Mouse (Mus musculus): ENCODE measurements around the gene Retnla.
"Not testable (repeated sequence)": the region's sequence is repeated elsewhere in the genome, so short reads cannot be mapped to it uniquely, and the experiment has no call there.

The Retnla gene

GRCm38 (mm10) chr16:48842266-48842665 is at the start of gene Retnla:
Retnla (plus strand) TSS chr16:48842551.
- DNase-seq (ENCODE audit: low spot score in 2 of 2): no peak

- DNase-seq (ENCODE audit: low spot score in 2 of 2): no peak
Observed at GRCm38 (mm10) chr16:48798285-48798684, 44.1 kb upstream of the Retnla start.

DNA sequence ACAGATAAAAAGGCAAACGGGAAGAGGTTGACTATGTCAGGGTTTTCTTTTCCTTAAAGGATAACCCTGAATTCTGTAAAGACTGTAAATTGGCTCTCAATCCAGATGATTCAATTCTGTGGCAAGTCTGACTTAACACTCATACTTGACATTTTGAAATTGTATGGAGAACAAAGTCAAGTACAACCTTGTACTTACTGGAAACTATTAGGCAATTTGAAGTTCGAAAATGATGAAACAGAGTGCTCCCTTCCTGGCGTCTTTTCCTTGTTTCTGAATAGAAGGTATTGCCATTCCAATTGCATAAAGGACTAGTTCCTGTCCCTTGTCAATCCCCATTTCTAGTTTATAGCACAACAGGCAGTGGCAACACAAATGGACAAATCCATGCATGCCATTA is 42.9 kb upstream of the Retnla start:
- DNase-seq (ENCODE audit: low spot score in 2 of 2): no peak

GRCm38 (mm10) chr16:48800906-48801305 is 41.4 kb upstream of the Retnla start:
- DNase-seq (ENCODE audit: low spot score in 2 of 2): no peak

DNA sequence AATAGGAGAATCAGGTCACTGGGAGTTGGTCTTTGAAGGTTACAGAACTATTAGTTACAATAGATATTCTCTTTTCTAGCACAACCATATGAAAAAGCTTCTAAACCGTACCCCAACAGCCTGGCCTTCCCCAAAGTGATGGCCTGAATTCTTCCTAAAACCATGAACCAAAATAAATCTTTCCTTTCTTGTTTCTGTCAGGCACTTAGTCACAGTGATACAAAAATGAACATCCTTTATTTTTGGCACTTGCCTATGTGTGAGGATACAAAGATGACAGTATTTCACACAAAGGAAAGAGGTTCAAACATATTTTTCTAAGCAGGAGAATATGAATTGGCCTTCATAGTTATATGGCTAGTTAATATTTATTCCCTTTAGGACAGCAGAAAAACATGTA is 36.9 kb upstream of the Retnla start:
- no peak for DNase-seq (ENCODE audit: low spot score in 2 of 2)

DNA sequence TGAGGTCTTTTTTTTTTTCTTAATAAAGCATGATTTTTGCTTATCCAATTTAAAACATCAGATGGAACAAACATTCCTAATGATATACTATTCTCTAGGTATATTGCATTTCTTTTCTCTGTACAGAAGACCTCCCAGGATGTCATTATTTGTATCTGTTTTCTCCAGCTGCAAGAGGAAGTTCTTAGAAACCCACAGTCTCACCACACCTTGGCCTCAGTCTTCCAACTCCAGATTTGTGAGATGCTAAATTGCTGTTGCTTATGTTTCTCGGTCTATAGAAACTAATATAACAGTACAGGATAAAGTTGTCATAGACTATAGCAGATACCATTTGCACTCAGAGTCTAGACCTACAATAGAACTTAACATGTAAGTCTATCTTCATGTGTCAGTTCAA is 35.8 kb upstream of the Retnla start:
- no peak for DNase-seq (ENCODE audit: low spot score in 2 of 2)

DNA sequence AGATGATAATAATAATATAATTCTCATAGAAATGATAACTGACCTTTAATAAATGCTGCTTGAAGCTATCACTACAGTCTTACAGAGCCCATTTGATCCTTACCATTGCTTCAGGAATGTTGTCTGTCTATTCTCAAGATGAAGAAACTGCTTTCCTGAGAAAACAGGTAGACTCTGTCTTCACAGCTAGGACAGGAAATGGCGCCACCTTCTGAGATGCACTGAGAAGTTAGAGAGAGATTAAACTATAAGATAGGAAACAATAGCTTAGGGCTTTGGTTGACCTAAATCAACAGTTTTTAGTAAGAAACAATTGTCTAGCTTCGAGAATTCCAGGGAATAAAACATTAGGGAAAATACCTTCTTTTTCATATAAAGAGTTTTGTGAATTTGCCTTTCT is 33.0 kb upstream of the Retnla start:
- DNase-seq (ENCODE audit: low spot score in 2 of 2): no peak

GRCm38 (mm10) chr16:48811881-48812436 is 30.4 kb upstream of the Retnla start:
- no peak for DNase-seq (ENCODE audit: low spot score in 2 of 2)

- no peak for DNase-seq (ENCODE audit: low spot score in 2 of 2)
Observed at GRCm38 (mm10) chr16:48816695-48817094, 25.7 kb upstream of the Retnla start, which contains the start of gene Retnlb. Retnlb (plus strand) TSS chr16:48816856.

DNA sequence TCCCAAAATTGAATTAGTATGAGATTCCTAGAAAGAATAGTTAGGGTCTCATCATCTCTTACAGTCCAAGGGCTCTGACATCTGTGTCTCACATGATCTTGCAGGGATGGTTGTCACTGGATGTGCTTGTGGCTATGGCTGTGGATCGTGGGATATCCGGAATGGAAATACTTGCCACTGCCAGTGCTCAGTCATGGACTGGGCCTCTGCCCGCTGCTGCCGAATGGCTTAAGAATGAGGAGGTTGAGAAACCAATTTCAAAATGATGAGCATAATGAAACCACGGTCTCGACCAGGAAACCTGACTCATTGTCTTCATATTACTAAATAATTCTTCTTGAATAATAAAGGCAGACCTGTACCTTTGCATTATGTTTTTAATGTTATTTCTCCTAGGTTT is 23.8 kb upstream of the Retnla start:
- no peak for DNase-seq (ENCODE audit: low spot score in 2 of 2)

DNA sequence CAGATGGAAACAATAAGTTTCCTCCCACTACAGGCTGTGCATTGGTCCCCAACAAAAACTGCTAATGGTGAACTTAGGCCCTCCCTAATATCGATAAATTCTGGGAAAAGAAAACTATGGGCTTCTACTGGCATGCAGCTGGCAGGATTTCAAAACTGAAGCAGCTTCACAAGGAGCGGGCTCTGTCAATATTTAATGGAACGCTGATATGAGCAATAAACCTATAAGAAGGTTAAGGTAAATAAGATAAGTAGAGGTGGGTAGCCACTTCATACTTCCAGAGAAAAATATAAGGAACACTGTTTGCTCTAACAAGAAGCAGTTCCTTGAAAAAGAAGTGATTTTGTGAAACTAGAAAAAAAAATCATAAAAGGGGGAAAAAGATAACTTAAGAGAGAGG is 15.9 kb upstream of the Retnla start:
- no peak for DNase-seq (ENCODE audit: low spot score in 2 of 2)

- DNase-seq (ENCODE audit: low spot score in 2 of 2): no peak
Observed at GRCm38 (mm10) chr16:48827625-48828024, 14.7 kb upstream of the Retnla start.

DNA sequence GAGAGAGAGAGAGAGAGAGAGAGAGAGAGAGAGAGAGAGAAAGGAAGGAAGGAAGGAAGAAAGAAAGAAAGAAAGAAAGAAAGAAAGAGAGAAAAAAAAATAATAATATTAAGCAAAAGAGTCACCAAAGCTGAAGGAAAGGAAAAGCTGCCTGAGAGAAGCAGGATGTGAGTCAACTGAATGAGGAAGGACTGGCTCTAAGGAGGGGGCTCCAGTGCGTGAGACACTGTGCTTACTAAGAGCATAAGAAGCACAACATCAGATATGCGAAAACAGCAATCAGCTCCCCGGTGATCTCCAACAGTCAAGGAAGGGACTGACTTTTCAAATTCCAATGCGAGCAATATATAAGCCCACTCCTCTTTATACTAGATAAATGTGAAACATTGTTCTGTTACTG is 13.3 kb upstream of the Retnla start:
- DNase-seq (ENCODE audit: low spot score in 2 of 2): no peak

- no peak for DNase-seq (ENCODE audit: low spot score in 2 of 2)
Observed at GRCm38 (mm10) chr16:48832055-48832454, 10.3 kb upstream of the Retnla start.

DNA sequence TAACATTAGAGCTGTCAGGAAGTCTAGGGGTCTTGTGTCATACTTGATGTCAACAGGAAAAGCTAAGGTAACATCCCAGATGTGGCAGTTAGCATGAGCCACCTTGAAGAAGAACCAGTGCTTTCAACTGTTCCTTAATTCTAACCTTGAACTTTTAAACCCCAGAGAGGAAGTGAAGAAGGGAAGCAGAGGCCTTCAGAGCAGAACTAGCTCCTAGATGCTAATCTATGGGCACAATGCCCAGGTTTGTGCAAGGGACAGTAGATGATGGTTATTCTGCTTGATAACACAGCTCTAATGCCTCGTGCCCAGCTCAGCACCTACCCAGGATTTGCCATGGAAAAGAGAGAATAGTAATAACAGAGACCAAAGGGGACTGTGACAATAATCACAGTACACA is 8.7 kb upstream of the Retnla start:
- not testable (repeated sequence) for DNase-seq (ENCODE audit: low spot score in 2 of 2)

DNA sequence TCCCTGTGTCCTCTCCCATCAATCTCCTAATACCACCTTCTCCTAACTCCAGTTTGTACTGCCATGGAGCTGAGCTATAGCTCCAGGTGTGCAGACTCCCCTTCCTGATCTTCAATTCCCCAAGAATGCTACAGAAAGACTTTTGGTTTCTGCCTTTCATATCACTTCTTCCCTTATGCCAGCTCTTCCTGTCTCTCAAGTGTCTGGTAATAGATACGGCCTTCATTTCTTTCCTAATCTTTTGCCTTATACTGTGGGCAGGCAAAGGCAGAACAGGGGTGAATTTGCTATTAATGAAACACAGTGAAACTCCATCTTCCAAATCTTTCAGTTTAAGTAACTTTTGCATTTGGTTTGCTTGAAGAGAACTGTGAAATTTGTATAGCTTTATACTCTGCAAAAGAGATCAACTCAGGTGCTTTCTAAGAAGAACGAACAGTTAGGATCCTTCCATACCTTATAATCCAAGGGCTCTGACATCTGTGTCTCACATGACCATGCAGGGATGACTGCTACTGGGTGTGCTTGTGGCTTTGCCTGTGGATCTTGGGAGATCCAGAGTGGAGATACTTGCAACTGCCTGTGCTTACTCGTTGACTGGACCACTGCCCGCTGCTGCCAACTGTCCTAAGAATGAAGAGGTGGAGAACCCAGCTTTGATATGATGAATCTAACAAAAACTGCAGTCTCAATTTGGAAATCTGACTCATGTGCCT is 1.5 kb downstream of the Retnla start:
- no peak for DNase-seq (ENCODE audit: low spot score in 2 of 2)

DNA sequence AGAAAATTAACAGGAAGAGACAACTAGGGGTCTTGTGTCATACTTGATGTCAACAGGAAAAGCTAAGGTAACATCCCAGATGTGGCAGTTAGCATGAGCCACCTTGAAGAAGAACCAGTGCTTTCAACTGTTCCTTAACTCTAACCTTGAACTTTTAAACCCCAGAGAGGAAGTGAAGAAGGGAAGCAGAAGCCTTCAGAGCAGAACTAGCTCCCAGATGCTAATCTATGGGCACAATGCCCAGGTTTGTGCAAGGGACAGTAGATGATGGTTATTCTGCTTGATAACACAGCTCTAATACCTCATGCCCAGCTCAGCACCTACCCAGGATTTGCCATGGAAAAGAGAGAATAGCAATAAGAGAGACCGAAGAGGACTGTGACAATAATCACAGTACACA is 22.7 kb downstream of the Retnla start:
- DNase-seq (ENCODE audit: low spot score in 2 of 2): not testable (repeated sequence)

DNA sequence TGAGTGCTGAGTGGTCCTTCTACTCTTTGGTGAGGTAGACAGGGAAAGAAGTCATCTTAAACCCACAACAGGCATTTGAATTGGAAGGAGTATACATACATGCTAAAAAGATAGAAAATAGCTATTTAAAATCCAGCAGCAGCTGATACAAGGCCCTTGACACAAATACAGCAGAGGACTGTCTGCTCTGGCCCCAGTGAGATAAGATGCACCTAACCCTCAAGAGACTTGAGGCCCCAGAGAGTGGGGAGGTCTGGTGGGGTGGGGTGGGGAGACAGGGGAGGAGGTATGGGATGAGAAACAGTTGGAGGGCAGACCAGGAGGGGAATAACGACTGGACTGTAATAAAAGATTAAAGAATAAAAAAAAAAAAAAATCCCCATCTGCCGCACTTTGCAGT is 25.3 kb downstream of the Retnla start:
- no peak for DNase-seq (ENCODE audit: low spot score in 2 of 2)

DNA sequence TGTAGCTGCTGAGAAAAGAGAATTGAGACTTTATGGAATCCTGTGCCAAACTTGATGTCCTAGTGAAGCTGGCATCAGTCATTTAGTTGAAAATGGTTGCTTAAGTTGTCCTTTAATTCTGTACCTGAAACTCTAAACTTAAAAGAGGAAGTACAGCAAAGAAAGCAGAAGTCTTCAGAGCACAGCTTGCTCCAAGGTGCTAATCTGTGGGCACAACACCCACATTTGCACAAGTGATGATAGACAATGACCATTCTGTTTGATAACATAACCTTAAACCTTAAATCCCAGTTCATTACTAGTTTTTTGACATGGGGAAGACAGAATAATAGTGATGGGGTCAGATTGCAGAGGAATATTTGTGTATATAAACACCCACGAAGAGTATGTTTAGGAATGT is 26.3 kb downstream of the Retnla start:
- DNase-seq (ENCODE audit: low spot score in 2 of 2): no peak

DNA sequence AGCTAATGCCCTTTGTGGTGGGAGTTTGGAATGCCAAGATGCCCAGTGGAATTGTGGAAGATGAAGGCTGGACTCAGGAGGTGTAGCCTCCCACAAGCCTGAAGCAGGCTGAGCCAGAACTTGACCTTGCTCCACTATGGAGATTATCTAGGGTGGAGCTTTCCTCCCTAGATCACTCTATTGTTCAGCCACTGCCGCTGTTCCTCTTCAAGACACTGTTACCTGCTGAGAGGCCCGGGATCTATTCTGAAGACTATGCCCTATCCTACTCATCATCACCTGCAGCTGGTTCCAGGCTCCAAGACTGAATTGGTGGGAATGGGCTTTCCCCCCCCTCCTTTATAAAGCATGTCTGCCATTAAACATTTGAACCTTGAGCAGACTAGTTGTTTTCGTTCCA is 27.3 kb downstream of the Retnla start:
- no peak for DNase-seq (ENCODE audit: low spot score in 2 of 2)

GRCm38 (mm10) chr16:48871754-48872153 is 29.4 kb downstream of the Retnla start:
- no peak for DNase-seq (ENCODE audit: low spot score in 2 of 2)

DNA sequence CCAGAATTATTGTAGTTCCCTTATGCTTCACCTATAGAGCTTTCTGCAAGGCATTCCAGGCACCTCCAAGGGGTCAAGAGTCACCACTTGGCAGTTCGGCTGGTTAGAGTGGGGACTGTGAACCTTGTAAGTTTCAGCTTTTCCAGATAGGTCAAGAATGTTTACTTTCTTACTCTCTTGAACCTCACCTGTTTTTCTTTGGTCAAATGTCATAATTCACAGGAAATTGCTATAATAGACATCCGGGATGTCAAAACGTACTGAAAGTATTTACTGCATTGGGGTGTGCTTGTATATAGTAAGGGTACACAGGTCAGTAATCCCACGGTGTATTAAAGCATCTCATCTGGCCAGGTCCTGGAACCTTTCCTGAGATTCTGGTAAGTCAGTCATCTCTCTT is 30.0 kb downstream of the Retnla start, which contains the start of gene Retnlg:
TSS of gene Retnlg (plus strand) at position 301 of the 400 bp plus-strand sequence.
- DNase-seq (ENCODE audit: low spot score in 2 of 2): no peak

GRCm38 (mm10) chr16:48890733-48891132 is 48.4 kb downstream of the Retnla start:
- DNase-seq (ENCODE audit: low spot score in 2 of 2): no peak

All from frontal cortex, postnatal 10 days (tissue).